Mouse (Mus musculus) heart, postnatal 0 days (tissue): ENCODE data around the gene Dusp13.

Source experiments
- CTCF ChIP-seq: IDR thresholded peaks from 2 replicates; pipeline ENCODE4 v1.5.1; 2016; ENCODE audit warnings: antibody characterized with exemption, control low read depth, low read depth
- EP300 ChIP-seq: IDR thresholded peaks from 2 replicates; pipeline ENCODE4 v1.6.1; 2016; ENCODE audit warnings: antibody characterized with exemption, low read depth

GRCm38 (mm10) chr14:21703255-21703654 lies 47.7 kb downstream of the Dusp13 start:
- TF ChIP-seq CTCF (no peak), EP300 (peak; percentile 82; the same call in 1 of the 2 replicates)
